Mouse (Mus musculus) lung, embryonic 14.5 days (tissue): Measurements from ENCODE around the gene Cfap44. TPM values are rescaled to one million over a fixed set of nuclear protein-coding genes. Genes with fewer than 3 reads are reported as not detected.

Experiments
- ATAC-seq: fragments of 200-750 bp; cut with Nextera tagmentation; 2 replicates; pipeline ENCODE4 v1.8.0; 2017; ENCODE audit warnings: mild to moderate bottlenecking, moderate TSS enrichment, moderate library complexity; ENCODE audit not compliant: insufficient read depth
- DNase-seq: peaks from one replicate; pipeline ENCODE4 v3.0.0-alpha.2; 2015
- H3K27ac ChIP-seq: fragments of 300-500 bp; sonication (generic); 2 replicates; pipeline ENCODE4 v1.5.1; 2014; ENCODE audit warnings: low read depth, mild to moderate bottlenecking, moderate library complexity
- H3K27me3 ChIP-seq: fragments of 300-500 bp; sonication (generic); 2 replicates; pipeline ENCODE4 v1.6.1; 2014; ENCODE audit warnings: low read length, control low read depth; ENCODE audit not compliant: insufficient read depth
- H3K36me3 ChIP-seq: fragments of 300-500 bp; sonication (generic); 2 replicates; pipeline ENCODE4 v1.6.1; 2014; ENCODE audit warnings: control low read depth; ENCODE audit not compliant: insufficient read depth
- H3K4me1 ChIP-seq: fragments of 300-500 bp; sonication (generic); 2 replicates; pipeline ENCODE4 v1.6.1; 2014; ENCODE audit warnings: antibody characterized with exemption, control low read depth; ENCODE audit not compliant: insufficient read depth
- H3K4me2 ChIP-seq: fragments of 300-500 bp; sonication (generic); 2 replicates; pipeline ENCODE4 v1.6.1; 2014; ENCODE audit warnings: mild to moderate bottlenecking
- H3K4me3 ChIP-seq: fragments of 300-500 bp; sonication (generic); 2 replicates; pipeline ENCODE4 v1.5.1; 2014; ENCODE audit warnings: low read depth, low read length
- H3K9ac ChIP-seq: fragments of 300-500 bp; sonication (generic); 2 replicates; pipeline ENCODE4 v1.6.1; 2014
- H3K9me3 ChIP-seq: fragments of 300-500 bp; sonication (generic); 2 replicates; pipeline ENCODE4 v1.6.1; 2016; ENCODE audit warnings: low read depth, low read length, control low read depth
- CTCF ChIP-seq: IDR thresholded peaks from 2 replicates; pipeline ENCODE4 v1.5.1; 2016; ENCODE audit warnings: antibody characterized with exemption, low read depth
- WGBS: fragments of 180-500 bp; shearing (Covaris S2); extraction: QIAGEN DNeasy Blood & Tissue Kit; methylation state at CpG from one replicate; pipeline ENCODE4 v1.1.7; 2014; 5-methylcytosine and 5-hydroxymethylcytosine counted together
- polyA plus RNA-seq: library from polyadenylated mRNA; unstranded; fragments of >200 nt; fragmentation: Nextera tagmentation; extraction: Ambion mirVana; gene quantifications from 2 replicates; pipeline ENCODE4 v1.2.1, GENCODE M21; 2014

The Cfap44 gene
- polyA plus RNA-seq, result 0.67 and 1.0 TPM in 2 replicates

DNA sequence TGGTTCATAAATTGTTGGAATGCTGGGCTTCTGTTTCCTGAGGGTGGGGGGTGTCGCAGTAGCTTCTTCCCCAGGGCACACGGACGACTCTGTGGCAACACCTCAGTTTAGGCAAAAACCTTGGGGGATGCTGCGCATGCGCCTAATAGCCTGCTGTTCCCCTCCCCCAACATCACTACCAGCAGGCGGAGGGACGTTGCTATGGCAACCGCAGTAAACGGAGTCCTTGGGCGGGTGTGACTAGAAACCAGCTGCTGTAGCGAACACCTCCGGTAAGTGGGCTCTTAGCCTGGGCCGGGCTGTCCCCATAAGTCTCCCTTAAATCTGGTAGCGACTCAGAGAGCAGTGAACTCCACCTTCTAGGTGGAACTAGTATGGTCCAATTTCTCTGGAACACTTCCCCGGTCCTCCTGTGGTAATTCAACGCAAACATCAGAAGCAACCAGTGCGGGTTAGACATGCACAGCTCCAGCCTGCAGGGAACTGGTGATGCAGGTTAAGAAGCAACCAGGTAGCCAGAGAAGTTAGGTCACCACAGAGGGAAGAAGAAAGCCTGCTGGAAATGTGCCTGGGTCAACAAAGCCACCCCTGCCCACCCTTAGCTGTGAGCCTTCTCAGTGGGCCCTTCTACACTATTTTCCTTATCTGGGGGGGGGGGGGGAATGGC, at the start of gene Cfap44:
Gene Cfap44, plus strand, starts transcription at position 220 of the 667 bp plus-strand sequence.
- TF ChIP-seq CTCF, result peak; percentile 23; the same call in 1 of the 2 replicates
- H3K9me3 ChIP-seq, result no peaks in the 10 kb centered on the region; the same call in 1 of the 2 replicates
- peak; percentile 97 for DNase-seq
- peak within 1 kb of the TSS; percentile 11 for H3K4me3 ChIP-seq
- no peaks in the 10 kb centered on the region for H3K36me3 ChIP-seq
- no peaks in the 10 kb centered on the region for H3K27me3 ChIP-seq
- peak; percentile 93 for ATAC-seq
- H3K9ac ChIP-seq, result 0 out of 2 replicates have a peak within 1 kb of the TSS, but pooled peaks have one; percentile 1
- 0 out of 2 replicates have a peak, but pooled peaks cover 4% of the 10 kb centered on the region for H3K4me1 ChIP-seq
- peak within 1 kb of the TSS; percentile 52 for H3K4me2 ChIP-seq
- 1% methylated on average over 17 of the region's 17 CpGs for WGBS
- H3K27ac ChIP-seq, result peak within 1 kb of the TSS; percentile 26; the same call in 1 of the 2 replicates

DNA sequence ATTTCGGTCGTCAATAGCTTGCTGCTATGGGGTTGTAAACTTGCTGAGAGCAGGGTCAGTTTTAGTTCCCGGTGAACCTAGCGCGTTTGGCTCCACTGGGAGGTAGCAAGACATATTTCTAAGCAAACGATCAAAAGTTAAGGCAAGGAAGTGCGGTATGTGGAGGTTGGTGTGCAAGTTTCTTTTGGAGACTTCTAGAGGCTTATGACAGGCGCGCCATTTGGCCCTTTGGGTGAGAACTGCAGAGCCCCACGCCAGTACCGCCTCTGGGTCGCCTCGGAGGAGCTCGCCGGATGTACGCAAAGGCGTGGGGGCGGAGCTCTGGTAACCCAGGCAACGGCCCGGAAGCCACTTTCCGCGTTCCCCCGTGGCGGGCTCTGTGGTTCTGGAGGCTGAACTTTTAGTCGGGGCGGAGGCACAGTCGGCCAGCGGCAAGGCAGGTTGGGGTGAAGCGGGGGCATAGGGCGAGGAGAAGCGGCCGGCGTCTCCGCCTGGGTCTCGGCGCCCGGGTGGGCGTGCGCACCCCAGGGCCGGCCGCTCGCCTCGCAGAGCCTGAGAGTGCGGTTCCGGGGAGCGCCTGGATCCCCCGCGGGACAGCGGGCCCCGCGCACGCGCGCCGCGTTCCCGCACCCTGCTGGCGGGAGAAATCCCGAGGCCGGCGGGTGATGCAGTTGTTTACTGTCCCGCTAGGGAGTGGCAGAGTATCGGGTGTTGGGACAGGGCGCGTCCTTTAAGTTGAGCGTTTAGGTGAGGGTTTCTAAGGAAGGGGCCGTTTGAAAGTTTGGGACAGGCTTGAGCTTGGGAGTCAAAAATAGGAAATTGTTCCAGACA, 47.3 kb upstream of the Cfap44 start, which contains the start of gene Spice1:
Gene Spice1, plus strand, starts transcription at position 51 of the 831 bp plus-strand sequence.
- peaks cover 3% of the 10 kb centered on the region; the same call in 1 of the 2 replicates for H3K4me1 ChIP-seq
- under 1% methylated on average over 67 of the region's 67 CpGs for WGBS
- ATAC-seq, result peak; percentile 99
- no peaks in the 10 kb centered on the region for H3K27me3 ChIP-seq
- H3K36me3 ChIP-seq, result no peaks in the 10 kb centered on the region
- DNase-seq, result peak; percentile 98
- H3K4me3 ChIP-seq, result peak within 1 kb of the TSS; percentile 79
- H3K4me2 ChIP-seq, result peak within 1 kb of the TSS; percentile 72
- peak; percentile 62 for TF ChIP-seq CTCF
- H3K9ac ChIP-seq, result peak within 1 kb of the TSS; percentile 78
- peak within 1 kb of the TSS; percentile 93 for H3K27ac ChIP-seq
- H3K9me3 ChIP-seq, result no peaks in the 10 kb centered on the region

DNA sequence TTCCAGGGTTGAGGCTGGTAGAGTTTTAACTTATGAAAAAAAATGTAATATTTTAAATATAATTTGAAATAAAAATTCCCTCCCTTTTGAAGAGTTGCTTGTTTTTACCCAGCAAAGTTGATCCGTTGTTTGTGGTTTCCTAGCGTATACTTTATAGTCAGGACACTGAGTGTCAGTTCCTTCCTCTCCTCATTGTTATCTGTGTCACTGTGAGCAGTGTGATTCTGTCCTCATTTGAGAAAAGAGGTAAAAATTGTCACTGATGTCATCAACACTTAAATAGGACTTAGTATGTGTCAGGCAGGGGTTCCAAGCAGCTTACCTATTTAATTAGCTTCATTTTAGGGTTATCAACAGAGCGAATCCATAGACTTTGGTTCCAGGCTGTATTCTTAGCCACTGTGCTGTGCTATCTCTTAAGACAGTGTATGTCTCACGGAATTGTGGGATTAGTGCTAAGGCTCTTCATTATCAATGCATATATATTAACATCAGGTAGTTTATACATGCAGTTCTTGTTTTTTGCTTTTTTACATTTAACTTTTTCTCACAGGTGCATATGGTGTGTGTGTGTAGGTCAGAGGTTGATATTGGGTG, 44.7 kb upstream of the Cfap44 start:
- Histone ChIP-seq H3K9ac (no peak overlapping the region), H3K27ac (no peak overlapping the region), H3K4me1 (peaks cover 3% of the 10 kb centered on the region; the same call in 1 of the 2 replicates), H3K4me2 (no peak overlapping the region), H3K36me3 (no peaks in the 10 kb centered on the region), H3K9me3 (no peaks in the 10 kb centered on the region), H3K4me3 (no peak overlapping the region), H3K27me3 (no peaks in the 10 kb centered on the region)
- no peak for DNase-seq
- WGBS, result 75% methylated on average over 4 of the region's 4 CpGs
- ATAC-seq, result no peak
- no peak for TF ChIP-seq CTCF

DNA sequence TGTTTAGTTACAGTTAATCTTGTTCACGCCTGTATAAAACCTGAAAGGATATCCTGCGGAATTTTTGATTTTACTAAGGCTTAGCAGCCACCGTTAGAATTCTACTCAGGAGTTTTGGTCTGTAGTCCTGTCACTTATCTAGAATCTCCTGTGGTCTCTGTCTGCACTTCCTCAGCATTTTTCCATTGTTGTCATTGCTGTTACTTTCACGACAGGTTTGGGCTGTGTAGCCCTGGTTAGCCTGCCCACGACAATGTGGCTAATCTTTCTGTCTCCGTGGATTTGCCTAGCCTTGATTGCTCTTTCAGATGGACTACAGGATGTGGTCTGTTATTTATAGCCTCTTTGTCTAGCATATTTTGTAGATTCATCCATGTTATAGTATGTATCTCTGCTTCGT, 38.3 kb upstream of the Cfap44 start:
- no peak overlapping the region for H3K27ac ChIP-seq
- H3K4me3 ChIP-seq, result no peak overlapping the region
- peaks cover 14% of the 10 kb centered on the region; the same call in 1 of the 2 replicates for H3K36me3 ChIP-seq
- H3K4me2 ChIP-seq, result no peak overlapping the region
- WGBS, result 71% methylated on average over 7 of the region's 7 CpGs
- no peak for ATAC-seq
- H3K27me3 ChIP-seq, result no peaks in the 10 kb centered on the region
- no peaks in the 10 kb centered on the region for H3K4me1 ChIP-seq
- DNase-seq, result no peak
- no peak for TF ChIP-seq CTCF
- no peaks in the 10 kb centered on the region for H3K9me3 ChIP-seq
- H3K9ac ChIP-seq, result no peak overlapping the region

DNA sequence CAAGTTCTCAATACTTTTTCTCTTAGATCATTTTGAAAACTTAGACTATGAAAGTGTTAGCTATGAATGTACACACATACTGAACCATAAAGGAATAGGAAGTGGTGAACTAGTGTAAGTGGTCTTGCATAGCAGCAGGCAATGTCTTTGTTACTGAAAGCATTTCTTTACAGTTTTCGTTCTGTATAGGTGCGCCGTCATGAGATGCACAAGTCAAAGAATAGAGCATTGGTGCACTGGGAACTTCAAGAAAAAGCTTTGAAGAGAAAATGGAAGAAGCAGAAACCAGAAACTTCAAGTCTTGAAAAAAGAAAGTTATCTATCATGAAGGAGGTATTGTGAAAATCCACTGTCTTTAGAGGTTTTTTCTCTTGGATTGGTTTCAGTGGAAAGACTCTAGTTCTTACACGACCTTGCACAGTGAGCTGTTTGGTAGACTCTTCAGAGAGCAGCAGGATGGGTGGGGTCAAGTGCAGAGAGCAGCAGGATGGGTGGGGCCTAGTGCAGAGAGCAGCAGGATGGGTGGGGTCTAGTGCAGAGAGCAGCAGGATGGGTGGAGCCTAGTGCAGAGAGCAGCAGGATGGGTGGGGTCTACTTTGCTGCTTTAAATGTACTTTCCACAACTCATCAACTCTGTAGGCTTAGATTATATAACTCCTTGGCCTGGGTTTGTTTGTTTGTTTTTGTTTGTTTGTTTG, 36.9 kb upstream of the Cfap44 start:
- Histone ChIP-seq H3K4me1 (no peaks in the 10 kb centered on the region), H3K9ac (no peak overlapping the region), H3K9me3 (no peaks in the 10 kb centered on the region), H3K36me3 (peaks cover 22% of the 10 kb centered on the region; the same call in 1 of the 2 replicates), H3K27ac (no peak overlapping the region), H3K4me2 (no peak overlapping the region), H3K4me3 (no peak overlapping the region), H3K27me3 (no peaks in the 10 kb centered on the region)
- WGBS, result 69% methylated on average over 4 of the region's 4 CpGs
- peak; percentile 84 for ATAC-seq
- no peak for TF ChIP-seq CTCF
- DNase-seq, result peak; percentile 41
